Mouse (Mus musculus) layer of hippocampus, adult 11-12 months (tissue): Measurements from ENCODE around the gene Fkbp1a.

Experiments used
- DNase-seq: peaks from one replicate; pipeline ENCODE4 v3.0.0; 2022; ENCODE audit warnings: low spot score

The Fkbp1a gene

GRCm38 (mm10) chr2:151609974-151610373, 67.7 kb downstream of the Fkbp1a start:
- no peak for DNase-seq
